Mouse (Mus musculus) lung, postnatal 25 days (tissue): ENCODE measurements around the gene Ptch1.

Experiments used
- DNase-seq: peaks from one replicate; pipeline ENCODE4 v3.0.0; 2022; ENCODE audit warnings: low spot score

Gene Ptch1

DNA sequence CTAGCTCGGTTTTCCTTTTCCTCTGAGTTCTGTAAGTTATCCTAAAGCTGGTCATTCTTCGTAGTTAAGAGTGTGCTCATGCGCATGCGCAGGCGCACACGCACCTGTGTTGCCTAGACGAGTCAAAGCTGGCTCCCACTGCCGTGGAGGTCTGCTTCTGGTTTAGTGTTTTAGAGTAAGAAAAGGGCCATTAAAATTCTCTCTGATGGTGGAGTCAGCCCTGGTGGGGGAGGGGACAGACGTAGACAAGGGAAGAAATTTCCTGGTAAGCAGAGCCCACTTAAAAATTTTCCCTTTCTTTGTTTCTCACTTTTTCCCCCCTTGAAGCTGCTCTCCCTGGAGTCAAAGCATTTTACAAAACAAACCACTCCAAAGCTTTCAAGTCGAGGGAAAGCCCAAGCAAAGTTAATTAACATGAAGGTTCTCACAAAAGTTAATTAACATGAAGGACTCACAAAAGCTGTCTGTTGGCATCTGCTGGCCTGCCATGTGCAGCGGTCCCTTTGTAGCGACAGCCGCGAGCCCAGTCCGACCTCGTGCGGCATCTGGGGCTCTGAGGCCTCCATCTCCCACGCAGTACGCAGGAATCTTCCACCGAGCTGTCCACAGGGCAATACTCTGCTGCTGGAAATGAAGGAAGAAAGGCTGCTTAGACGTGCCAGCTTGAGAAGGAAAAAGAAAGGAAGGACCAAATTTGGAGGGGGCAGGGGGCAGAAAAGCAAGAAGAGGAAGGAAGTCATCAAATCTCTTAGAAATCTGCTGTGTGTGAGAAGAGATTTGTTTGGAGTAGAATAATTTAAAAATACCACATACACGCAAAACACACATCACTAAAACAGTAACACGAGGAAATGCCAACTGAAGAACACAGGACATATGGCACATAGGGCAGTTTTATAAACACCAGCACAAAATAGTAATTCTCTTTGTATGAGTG is 76.5 kb downstream of the Ptch1 start, which contains the start of gene Fancc:
Gene Fancc, minus strand, starts transcription at position 633 of the 937 bp plus-strand sequence.
- no peak for DNase-seq

DNA sequence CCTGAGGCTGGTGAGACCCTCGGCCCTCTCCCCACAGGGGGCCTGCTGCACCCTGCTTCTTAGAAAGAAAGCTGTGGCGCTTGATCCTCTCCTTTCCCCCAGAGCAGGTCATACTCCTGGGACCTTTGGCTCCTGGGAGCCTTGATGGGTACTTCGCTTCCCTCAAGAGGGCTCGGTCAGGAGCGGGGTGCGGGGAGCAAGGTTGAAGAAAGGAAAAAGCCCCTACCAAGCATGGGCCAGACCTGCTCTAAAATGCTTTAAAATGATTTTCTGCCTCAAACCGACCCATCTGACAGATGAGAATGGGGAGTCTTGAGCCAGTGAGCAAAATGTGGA is 85.7 kb downstream of the Ptch1 start:
- DNase-seq: no peak

DNA sequence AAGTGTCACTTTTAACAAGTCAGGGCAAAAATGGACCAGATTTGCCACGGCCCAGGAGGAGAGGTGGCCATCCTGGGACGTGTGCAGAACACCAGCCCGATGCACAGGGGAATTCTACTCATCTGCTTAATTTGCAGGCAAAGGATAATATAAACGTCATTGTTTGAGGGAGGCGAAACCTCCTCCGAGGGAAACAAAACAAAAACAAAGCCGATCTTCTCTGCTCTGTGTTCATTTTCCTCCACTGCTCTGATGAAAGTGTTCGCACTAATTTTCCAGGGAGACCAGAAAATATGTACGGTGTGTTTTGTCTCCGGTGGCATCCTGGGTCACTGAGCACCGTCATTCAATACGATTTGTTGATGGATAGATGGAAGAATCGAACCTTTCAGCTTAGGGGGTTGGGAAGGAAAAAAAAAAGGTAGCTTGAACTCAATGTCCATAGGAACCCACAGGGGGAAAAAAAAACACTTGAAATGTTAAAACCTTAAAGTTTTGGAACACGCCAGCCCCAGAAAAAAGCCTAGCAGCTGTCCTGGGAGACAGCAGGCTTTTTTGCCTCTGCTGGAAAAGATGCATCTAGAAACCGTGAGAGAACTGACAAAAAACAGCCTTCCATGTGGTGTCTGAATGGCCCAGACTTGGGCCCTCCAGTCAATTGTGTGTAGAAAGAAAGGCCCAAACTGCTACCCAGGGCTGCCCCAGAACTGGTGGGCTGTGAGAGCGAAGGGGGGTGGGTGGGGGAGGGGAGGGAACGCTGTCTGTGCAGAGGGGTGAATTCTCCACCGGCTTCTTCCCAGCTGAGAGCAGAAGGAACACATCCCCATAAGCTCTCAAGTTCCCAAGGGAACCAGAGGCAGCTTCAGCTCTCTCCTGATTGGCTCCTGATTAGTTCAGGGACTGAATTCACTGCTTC is 86.3 kb downstream of the Ptch1 start:
- DNase-seq: no peak

DNA sequence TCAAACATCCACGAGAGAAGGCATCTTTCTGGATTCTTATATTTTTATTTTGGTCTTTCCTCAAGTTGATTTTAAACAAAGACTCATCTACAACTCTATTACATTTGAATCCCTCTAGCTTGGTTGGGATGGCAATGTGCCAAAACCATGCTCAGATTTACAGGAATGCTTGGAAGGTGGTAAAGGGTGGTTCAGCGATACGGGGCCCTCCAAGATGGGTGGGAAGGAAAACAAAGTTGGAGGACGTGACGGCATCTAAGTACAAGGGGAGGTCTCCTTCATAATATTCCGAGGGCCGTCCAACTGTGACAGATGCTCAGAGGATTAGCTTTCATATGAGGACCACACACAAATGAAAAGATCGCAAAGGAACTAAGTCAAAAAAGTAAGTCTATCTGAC is 98.0 kb downstream of the Ptch1 start:
- DNase-seq: peak; percentile 5
